Mouse (Mus musculus): Measurements from ENCODE around the gene Cdk5rap1. TPM values are rescaled to one million over a fixed set of nuclear protein-coding genes. Genes with fewer than 3 reads are reported as not detected.
A peak's percentile ranks its signal among the peaks of the same experiment; 100 is the strongest.

The Cdk5rap1 gene
- polyA plus RNA-seq, 1 experiment, result 16.3 TPM

DNA sequence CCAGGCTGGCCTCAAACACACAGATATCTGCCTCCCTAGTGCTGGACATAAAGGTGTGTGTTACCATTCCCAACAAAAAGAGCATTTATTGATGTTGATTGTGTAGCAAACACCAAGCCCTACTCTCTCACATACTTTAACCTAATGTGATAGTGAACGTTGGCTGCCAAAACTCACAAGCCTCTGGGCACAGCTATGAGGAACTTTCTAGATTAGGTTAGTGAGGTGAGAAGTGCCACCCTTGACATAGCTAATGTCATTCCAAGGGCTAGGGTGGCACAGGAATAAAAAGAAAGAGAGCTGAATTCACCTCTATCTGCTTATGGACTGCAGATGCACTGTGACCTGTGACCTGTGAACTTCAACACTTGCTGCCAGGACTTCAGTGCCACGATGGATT, 23.7 kb upstream of the Cdk5rap1 start:
- Histone ChIP-seq H3K4me3 (replicated peaks; ENCODE audit: control insufficient read depth, low read depth, low read length) (no peak overlapping the region), H3K4me1 (ENCODE audit: control insufficient read depth, insufficient read depth, low read length) (no peaks in the 10 kb centered on the region), H3K27ac (ENCODE audit: control insufficient read depth, insufficient read depth, low read depth, low read length, poor library complexity) (no peak overlapping the region)
- WGBS, result 72% methylated on average over 2 of the region's 2 CpGs
- TF ChIP-seq POLR2A (IDR thresholded peaks at IDR 0.05; ENCODE audit: borderline replicate concordance, control insufficient read depth, low read depth, low read length) (no peak), CTCF (IDR thresholded peaks at IDR 0.05; ENCODE audit: control insufficient read depth, insufficient read depth, low read length) (no peak)

DNA sequence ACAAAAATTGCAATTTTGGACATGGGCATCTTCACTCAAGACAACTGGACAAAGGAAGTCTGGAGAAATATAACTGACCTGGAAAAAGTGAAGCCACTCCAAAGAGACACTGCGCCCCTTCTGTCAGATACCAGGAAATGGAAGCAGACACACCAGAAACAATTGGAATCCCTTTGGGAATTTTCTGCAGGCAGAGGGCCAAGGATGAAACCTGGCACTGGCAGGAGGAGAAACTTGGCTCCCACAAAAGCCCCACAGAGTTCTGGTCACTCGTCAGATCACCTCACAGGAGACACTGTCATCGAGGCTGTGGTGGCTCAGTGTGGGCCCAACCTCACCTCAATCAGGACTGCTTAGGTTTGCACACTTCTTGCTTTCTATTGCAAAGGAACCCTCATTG, 21.8 kb upstream of the Cdk5rap1 start:
- 76% methylated on average over 3 of the region's 3 CpGs for WGBS
- Histone ChIP-seq H3K4me1 (ENCODE audit: control insufficient read depth, insufficient read depth, low read length) (no peaks in the 10 kb centered on the region), H3K4me3 (replicated peaks; ENCODE audit: control insufficient read depth, low read depth, low read length) (no peak overlapping the region), H3K27ac (ENCODE audit: control insufficient read depth, insufficient read depth, low read depth, low read length, poor library complexity) (no peak overlapping the region)
- TF ChIP-seq CTCF (IDR thresholded peaks at IDR 0.05; ENCODE audit: control insufficient read depth, insufficient read depth, low read length) (no peak), POLR2A (IDR thresholded peaks at IDR 0.05; ENCODE audit: borderline replicate concordance, control insufficient read depth, low read depth, low read length) (no peak)

DNA sequence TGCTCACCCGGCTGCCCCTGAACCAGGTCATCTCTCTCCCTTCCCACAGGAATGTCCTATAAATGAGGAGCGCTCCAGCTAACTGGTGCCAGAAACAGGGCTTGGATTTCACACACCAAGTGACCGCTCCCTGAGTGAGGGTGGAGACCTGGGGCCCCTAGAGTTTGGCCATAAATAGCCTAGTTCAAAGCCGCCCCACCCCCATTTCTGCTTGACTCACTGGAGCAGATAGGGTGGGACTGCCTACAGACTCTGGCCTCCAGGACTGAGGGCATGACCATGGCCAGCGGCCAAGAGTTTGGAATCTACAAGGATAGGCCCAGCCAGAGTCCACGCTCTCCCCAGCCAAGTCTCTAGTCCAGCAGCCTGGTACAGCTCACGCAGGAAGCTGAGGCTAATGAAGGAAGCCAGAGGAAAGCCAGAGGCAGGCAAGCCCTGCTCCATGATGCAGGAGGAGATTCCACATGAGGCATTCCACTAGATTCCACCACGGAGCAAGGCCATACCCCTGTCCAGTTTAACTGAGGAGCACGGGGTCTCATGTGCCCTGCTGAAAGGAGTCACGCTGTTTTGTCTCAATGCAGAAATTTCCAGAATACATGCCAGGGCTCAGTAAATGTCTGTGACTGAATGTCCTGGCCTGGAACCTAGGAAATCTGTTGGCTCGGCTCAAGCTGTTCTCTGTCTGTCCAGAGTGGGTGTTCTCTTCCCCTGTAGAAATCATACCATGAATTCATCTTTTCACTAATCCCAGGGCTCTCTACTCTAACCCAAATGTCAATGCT, 17.6 kb upstream of the Cdk5rap1 start:
- no peak overlapping the region for H3K4me3 ChIP-seq (replicated peaks; ENCODE audit: control insufficient read depth, low read depth, low read length)
- H3K27ac ChIP-seq (ENCODE audit: control insufficient read depth, insufficient read depth, low read depth, low read length, poor library complexity), result no peak overlapping the region
- TF ChIP-seq CTCF (IDR thresholded peaks at IDR 0.05; ENCODE audit: control insufficient read depth, insufficient read depth, low read length) (no peak), POLR2A (IDR thresholded peaks at IDR 0.05; ENCODE audit: borderline replicate concordance, control insufficient read depth, low read depth, low read length) (no peak)
- 80% methylated on average over 11 of the region's 11 CpGs for WGBS
- H3K4me1 ChIP-seq (ENCODE audit: control insufficient read depth, insufficient read depth, low read length), result no peaks in the 10 kb centered on the region

DNA sequence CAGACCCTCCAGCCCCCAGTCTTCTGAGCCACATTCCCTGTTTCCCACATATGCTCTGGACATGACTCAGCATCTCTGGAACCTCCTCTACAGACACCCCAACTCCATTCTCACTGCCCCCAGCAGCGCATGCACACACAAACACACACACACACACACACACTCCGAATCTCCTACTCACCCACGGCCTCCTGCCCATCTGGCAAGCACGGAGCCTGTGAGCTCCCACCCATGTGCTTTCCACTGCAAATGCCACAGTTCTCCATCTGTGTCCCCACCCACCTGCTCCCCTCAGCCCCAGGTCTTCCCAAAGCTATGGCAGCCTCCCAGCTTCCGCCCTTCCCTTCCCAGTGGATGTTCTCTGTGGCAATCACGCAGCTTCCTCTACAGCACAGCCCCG, 6.3 kb upstream of the Cdk5rap1 start:
- 86% methylated on average over 7 of the region's 7 CpGs for WGBS
- no peak for TF ChIP-seq CTCF (IDR thresholded peaks at IDR 0.05; ENCODE audit: control insufficient read depth, insufficient read depth, low read length)
- no peak for TF ChIP-seq POLR2A (IDR thresholded peaks at IDR 0.05; ENCODE audit: borderline replicate concordance, control insufficient read depth, low read depth, low read length)
- no peak overlapping the region for H3K27ac ChIP-seq (ENCODE audit: control insufficient read depth, insufficient read depth, low read depth, low read length, poor library complexity)

DNA sequence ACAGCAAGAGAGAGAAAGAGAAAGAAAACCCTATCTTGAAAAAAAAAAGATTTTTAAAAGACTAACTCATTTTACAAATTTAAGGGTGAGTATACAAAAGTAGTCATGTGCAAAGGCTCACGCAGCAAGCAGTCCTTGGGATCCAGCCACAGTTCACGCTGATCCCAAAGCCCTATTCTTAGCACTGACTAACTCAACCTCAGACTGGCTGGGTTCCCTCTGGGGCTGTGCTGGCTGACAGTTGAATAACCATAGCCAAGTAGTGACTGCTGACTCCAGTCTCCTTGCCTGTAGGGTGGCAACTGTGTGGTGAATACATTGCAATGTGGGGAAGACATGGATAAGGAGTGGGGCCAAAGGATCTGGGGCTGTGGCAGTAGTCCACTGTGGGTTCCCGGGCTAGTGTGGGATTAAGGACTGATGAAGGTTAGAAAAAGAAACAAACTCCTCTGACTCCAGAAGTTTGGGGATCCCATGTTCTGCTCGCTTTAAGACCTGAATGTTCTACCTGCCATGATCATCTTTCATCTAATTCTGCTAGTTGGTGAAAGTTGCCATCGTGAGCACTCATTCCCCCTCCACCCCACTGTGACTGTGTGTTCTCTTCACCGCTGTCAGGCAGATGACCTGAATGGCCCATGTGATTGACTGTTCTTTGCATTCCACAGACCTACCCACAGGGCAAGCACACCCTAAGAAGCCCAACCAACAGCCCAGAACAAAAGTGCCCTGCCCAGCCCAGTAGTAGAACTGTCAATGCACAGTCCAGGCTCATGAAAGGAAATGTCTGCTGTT, 2.2 kb upstream of the Cdk5rap1 start:
- no peak overlapping the region for H3K27ac ChIP-seq (ENCODE audit: control insufficient read depth, insufficient read depth, low read depth, low read length, poor library complexity)
- TF ChIP-seq POLR2A (IDR thresholded peaks at IDR 0.05; ENCODE audit: borderline replicate concordance, control insufficient read depth, low read depth, low read length), result no peak
- 82% methylated on average over 6 of the region's 6 CpGs for WGBS
- H3K4me3 ChIP-seq (replicated peaks; ENCODE audit: control insufficient read depth, low read depth, low read length), result no peak overlapping the region
- H3K4me1 ChIP-seq (ENCODE audit: control insufficient read depth, insufficient read depth, low read length), result no peaks in the 10 kb centered on the region

More for the DNA sequence above, 6.3 kb upstream of the Cdk5rap1 start:
- H3K4me1 ChIP-seq (ENCODE audit: control insufficient read depth, insufficient read depth, low read length), result no peaks in the 10 kb centered on the region
- H3K4me3 ChIP-seq (replicated peaks; ENCODE audit: control insufficient read depth, low read depth, low read length), result no peak overlapping the region

DNA sequence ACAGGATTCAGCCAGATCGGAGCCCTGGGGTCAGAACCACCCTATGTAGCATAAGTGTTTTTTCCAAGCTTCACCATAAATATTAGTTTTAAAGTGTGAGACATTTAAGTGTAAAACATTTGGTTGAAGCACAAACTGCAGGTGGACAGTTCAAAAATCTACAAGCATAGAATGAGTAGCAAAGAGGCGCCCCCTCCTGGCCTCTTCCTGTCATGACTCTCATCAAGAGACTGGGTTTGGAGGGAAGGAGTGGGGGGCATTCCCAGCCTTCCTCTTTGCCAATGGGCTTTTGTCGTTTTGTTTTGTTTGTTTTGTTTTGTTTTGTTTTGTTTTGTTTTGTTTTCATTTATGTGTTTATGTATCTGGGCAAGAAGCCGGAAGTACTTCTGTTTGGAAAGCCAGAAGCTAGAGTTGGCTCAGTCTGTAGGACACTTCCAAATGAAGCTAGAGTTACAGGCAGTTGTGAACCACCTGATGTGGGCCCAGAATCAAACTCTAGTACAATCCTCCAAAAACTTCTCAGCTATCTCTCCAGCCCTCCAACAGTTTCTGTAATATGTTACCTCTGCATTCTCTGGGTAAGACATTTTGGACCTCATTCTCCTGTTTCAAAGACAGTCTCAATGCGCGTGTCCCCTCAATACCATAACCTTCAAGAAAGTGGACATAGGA, 1.3 kb upstream of the Cdk5rap1 start:
- H3K27ac ChIP-seq (ENCODE audit: control insufficient read depth, insufficient read depth, low read depth, low read length, poor library complexity), result no peak overlapping the region
- no peak for TF ChIP-seq POLR2A (IDR thresholded peaks at IDR 0.05; ENCODE audit: borderline replicate concordance, control insufficient read depth, low read depth, low read length)
- peak; percentile 37; the same call in 1 of the 2 replicates for TF ChIP-seq CTCF (IDR thresholded peaks at IDR 0.05; ENCODE audit: control insufficient read depth, insufficient read depth, low read length)
- 51% methylated on average over 6 of the region's 6 CpGs for WGBS
- no peak overlapping the region for H3K4me3 ChIP-seq (replicated peaks; ENCODE audit: control insufficient read depth, low read depth, low read length)
- no peaks in the 10 kb centered on the region for H3K4me1 ChIP-seq (ENCODE audit: control insufficient read depth, insufficient read depth, low read length)

DNA sequence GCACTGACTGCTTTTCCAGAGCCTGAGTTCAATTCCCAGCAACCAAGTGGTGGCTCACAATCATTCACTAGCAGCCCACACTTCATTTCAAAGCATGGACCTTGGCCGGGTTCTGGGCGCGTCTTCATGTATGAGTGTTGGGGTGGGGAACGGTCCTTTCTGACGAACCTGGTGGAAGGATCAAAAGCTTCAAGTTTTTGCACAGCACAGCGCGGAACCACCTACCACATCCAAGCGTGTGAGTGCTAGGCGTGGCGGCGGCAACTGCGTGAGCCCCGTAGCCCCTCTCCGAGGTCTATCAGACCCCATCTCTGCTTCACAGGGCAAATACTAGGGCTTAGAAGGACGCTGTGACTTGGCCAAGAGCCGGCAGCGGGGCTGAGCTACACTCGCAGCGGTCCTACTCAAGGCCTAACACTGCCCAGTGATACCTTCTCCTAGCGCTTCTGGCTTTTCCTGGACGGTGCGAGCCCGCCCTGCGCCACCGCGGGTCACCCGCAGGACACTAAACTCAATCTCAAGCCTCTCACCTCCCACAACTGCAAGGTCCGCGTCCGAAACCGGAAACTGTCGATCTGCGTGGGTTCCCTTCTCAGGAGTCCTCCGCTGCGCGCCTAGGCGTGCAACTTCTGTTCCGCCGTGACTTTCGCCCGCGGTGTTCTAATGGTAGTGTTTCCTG, 520 bp downstream of the Cdk5rap1 start:
- peak overlapping the region; percentile 81 for H3K27ac ChIP-seq (ENCODE audit: control insufficient read depth, insufficient read depth, low read depth, low read length, poor library complexity)

More for the DNA sequence above, 520 bp downstream of the Cdk5rap1 start:
- peak; percentile 93 for TF ChIP-seq POLR2A (IDR thresholded peaks at IDR 0.05; ENCODE audit: borderline replicate concordance, control insufficient read depth, low read depth, low read length)
- TF ChIP-seq CTCF (IDR thresholded peaks at IDR 0.05; ENCODE audit: control insufficient read depth, insufficient read depth, low read length), result no peak; the same call in 1 of the 2 replicates
- WGBS, result under 1% methylated on average over 42 of the region's 42 CpGs
- Histone ChIP-seq H3K4me3 (replicated peaks; ENCODE audit: control insufficient read depth, low read depth, low read length) (peak overlapping the region; percentile 87), H3K4me1 (ENCODE audit: control insufficient read depth, insufficient read depth, low read length) (no peaks in the 10 kb centered on the region)

Data from bone marrow, adult 2 months (tissue).